Mouse (Mus musculus) gastrocnemius, adult 2 months (tissue): ENCODE data around the gene Senp1. TPM values are rescaled to one million over a fixed set of nuclear protein-coding genes. Genes with fewer than 3 reads are reported as not detected.

ENCODE experiments used
- DNase-seq: peaks from one replicate; pipeline ENCODE4 v3.0.0; 2022
- H3K27ac ChIP-seq: fragments of 200-600 bp; 2 replicates; pipeline ENCODE4 v1.8.1; 2022; ENCODE audit warnings: mild to moderate bottlenecking
- H3K4me3 ChIP-seq: fragments of 200-600 bp; 2 replicates; pipeline ENCODE4 v1.8.1; 2022; ENCODE audit warnings: mild to moderate bottlenecking, moderate library complexity
- CTCF ChIP-seq: fragments of 200-600 bp; IDR thresholded peaks from 2 replicates; pipeline ENCODE4 v1.8.1; 2022; ENCODE audit warnings: antibody characterized with exemption, mild to moderate bottlenecking, moderate library complexity
- intact Hi-C: fragments of 180-260 bp; cut with DNase I; formaldehyde crosslinking; loops from one replicate; pipeline ENCODE4 v1.15.1; 2025
- total RNA-seq, 2 experiments: library from RNA; stranded (reverse); gene quantifications; 2 replicates each; pipeline ENCODE4 v1.2.3; 2021

The Senp1 gene
- total RNA-seq, 2 experiments from 2014 or later: 7.4 to 8.5 TPM

GRCm38 (mm10) chr15:98120831-98121230 lies 27.3 kb upstream of the Senp1 start:
- DNase-seq: peak; percentile 47
- TF ChIP-seq CTCF: no peak
- intact Hi-C loops: no loop called here
- Histone ChIP-seq H3K4me3 (no peak overlapping the region; the same call in 1 of the 2 replicates), H3K27ac (peak overlapping the region; percentile 94)

- H3K27ac ChIP-seq: peak overlapping the region; percentile 94
- no peak overlapping the region; the same call in 1 of the 2 replicates for H3K4me3 ChIP-seq
- DNase-seq: peak; percentile 88
- TF ChIP-seq CTCF: no peak
- intact Hi-C loops: no loop called here
These were observed 25.8 kb upstream of the Senp1 start for GRCm38 (mm10) chr15:98119363-98119762.

GRCm38 (mm10) chr15:98116287-98116686 lies 22.7 kb upstream of the Senp1 start:
- no peak for TF ChIP-seq CTCF
- intact Hi-C loops: no loop called here
- DNase-seq: peak; percentile 22
- Histone ChIP-seq H3K4me3 (peak overlapping the region; percentile 61), H3K27ac (peak overlapping the region; percentile 94)

- intact Hi-C loops: loop anchor here (2.0 kb wide), 1 partner anchor 15 kb away; no protein-coding TSS in a partner anchor
- Histone ChIP-seq H3K27ac (peak overlapping the region; percentile 94), H3K4me3 (peak overlapping the region; percentile 61)
- no peak for TF ChIP-seq CTCF
- DNase-seq: peak; percentile 21
These were observed 22.2 kb upstream of the Senp1 start for GRCm38 (mm10) chr15:98115779-98116163.

GRCm38 (mm10) chr15:98114852-98115778 lies 21.6 kb upstream of the Senp1 start:
- intact Hi-C loops: loop anchor here (1.0 to 2.0 kb wide), 2 partner anchors 16 to 30 kb away; no protein-coding TSS in a partner anchor
- Histone ChIP-seq H3K4me3 (peak overlapping the region; percentile 95), H3K27ac (peak overlapping the region; percentile 94)
- no peak for TF ChIP-seq CTCF
- peak; percentile 81 for DNase-seq

GRCm38 (mm10) chr15:98114098-98114851 lies 20.7 kb upstream of the Senp1 start:
- peak overlapping the region; percentile 94 for H3K27ac ChIP-seq
- no peak for TF ChIP-seq CTCF
- intact Hi-C loops: loop anchor here (1.0 to 2.0 kb wide), 2 partner anchors 17 to 31 kb away; no protein-coding TSS in a partner anchor
- peak; percentile 79 for DNase-seq
- peak overlapping the region; percentile 95 for H3K4me3 ChIP-seq

- no peak for TF ChIP-seq CTCF
- peak; percentile 80 for DNase-seq
- Histone ChIP-seq H3K4me3 (peak overlapping the region; percentile 95), H3K27ac (peak overlapping the region; percentile 94)
- intact Hi-C loops: no loop called here
These were observed 18.2 kb upstream of the Senp1 start for GRCm38 (mm10) chr15:98111791-98112190.

- peak; percentile 94 for DNase-seq
- peak overlapping the region; percentile 94 for H3K27ac ChIP-seq
- H3K4me3 ChIP-seq: peak overlapping the region; percentile 95
- TF ChIP-seq CTCF: peak; percentile 15; the same call in 1 of the 2 replicates
- intact Hi-C loops: loop anchor here (2.0 kb wide), 2 partner anchors 16 to 40 kb away; partner anchors contain the start of genes Pfkm and Senp1
These were observed 15.0 kb upstream of the Senp1 start for GRCm38 (mm10) chr15:98108297-98109152.

GRCm38 (mm10) chr15:98107703-98108296 lies 14.3 kb upstream of the Senp1 start:
- intact Hi-C loops: loop anchor here (2.0 kb wide), 2 partner anchors 15 to 41 kb away; partner anchors contain the start of genes Pfkm and Senp1
- peak overlapping the region; percentile 94 for H3K27ac ChIP-seq
- peak overlapping the region; percentile 95 for H3K4me3 ChIP-seq
- no peak for TF ChIP-seq CTCF
- no peak for DNase-seq

GRCm38 (mm10) chr15:98107230-98107629 lies 13.7 kb upstream of the Senp1 start:
- H3K4me3 ChIP-seq: no peak overlapping the region
- TF ChIP-seq CTCF: no peak
- intact Hi-C loops: no loop called here
- no peak overlapping the region for H3K27ac ChIP-seq
- no peak for DNase-seq

- no peak for TF ChIP-seq CTCF
- intact Hi-C loops: no loop called here
- Histone ChIP-seq H3K4me3 (no peak overlapping the region), H3K27ac (no peak overlapping the region)
- no peak for DNase-seq
These were observed 13.0 kb upstream of the Senp1 start for GRCm38 (mm10) chr15:98106506-98106905.

- Histone ChIP-seq H3K4me3 (no peak overlapping the region), H3K27ac (no peak overlapping the region)
- DNase-seq: no peak
- intact Hi-C loops: no loop called here
- no peak for TF ChIP-seq CTCF
These were observed 8.9 kb upstream of the Senp1 start for GRCm38 (mm10) chr15:98102401-98102800.
